Mouse (Mus musculus) heart, embryonic 11.5 days (tissue): ENCODE measurements around the gene Dscam. TPM values are rescaled to one million over a fixed set of nuclear protein-coding genes. Genes with fewer than 3 reads are reported as not detected.

Source experiments
- ATAC-seq: fragments of 200-750 bp; cut with Nextera tagmentation; replicated peaks from 2 replicates; pipeline ENCODE4 v1.8.0; 2017; ENCODE audit warnings: moderate library complexity; ENCODE audit not compliant: insufficient number of reproducible peaks, low FRiP score, low TSS enrichment
- H3K27ac ChIP-seq: fragments of 300-500 bp; sonication (generic); 2 replicates; pipeline ENCODE4 v1.5.1; 2014; ENCODE audit warnings: mild to moderate bottlenecking, low read depth, low read length
- H3K27me3 ChIP-seq: fragments of 300-500 bp; sonication (generic); 2 replicates; pipeline ENCODE4 v1.6.1; 2014; ENCODE audit warnings: mild to moderate bottlenecking, low read length, mixed read lengths; ENCODE audit not compliant: control insufficient read depth, insufficient read depth
- H3K36me3 ChIP-seq: fragments of 300-500 bp; sonication (generic); 2 replicates; pipeline ENCODE4 v1.6.1; 2014; ENCODE audit warnings: mild to moderate bottlenecking, low read length, moderate library complexity, mixed read lengths; ENCODE audit not compliant: control insufficient read depth, insufficient read depth
- H3K4me1 ChIP-seq: fragments of 300-500 bp; sonication (generic); 2 replicates; pipeline ENCODE4 v1.6.1; 2014; ENCODE audit warnings: low read length; ENCODE audit not compliant: control insufficient read depth, insufficient read depth
- H3K4me2 ChIP-seq: fragments of 300-500 bp; sonication (generic); 2 replicates; pipeline ENCODE4 v1.6.1; 2014; ENCODE audit warnings: mild to moderate bottlenecking, moderate library complexity
- H3K4me3 ChIP-seq: fragments of 300-500 bp; sonication (generic); 2 replicates; pipeline ENCODE4 v1.5.1; 2014; ENCODE audit warnings: low read depth, low read length
- H3K9ac ChIP-seq: fragments of 300-500 bp; sonication (generic); 2 replicates; pipeline ENCODE4 v1.6.1; 2014; ENCODE audit warnings: mild to moderate bottlenecking, low read depth, low read length, moderate library complexity
- H3K9me3 ChIP-seq: fragments of 300-500 bp; sonication (generic); replicated peaks from 2 replicates; pipeline ENCODE4 v1.6.1; 2016; ENCODE audit warnings: low read length; ENCODE audit not compliant: control insufficient read depth
- WGBS: fragments of 180-500 bp; shearing (Covaris S2); extraction: QIAGEN DNeasy Blood & Tissue Kit; methylation state at CpG from one replicate; pipeline ENCODE4 v1.1.7; 2014; ENCODE audit not compliant: insufficient replicate concordance; 5-methylcytosine and 5-hydroxymethylcytosine counted together
- polyA plus RNA-seq: library from polyadenylated mRNA; unstranded; fragments of >200 nt; fragmentation: Nextera tagmentation; extraction: Ambion mirVana; gene quantifications from 2 replicates; pipeline ENCODE4 v1.2.1, GENCODE M21; 2014

Dscam gene
- polyA plus RNA-seq, 1 experiment from 2014 or later: 0.10 TPM

DNA sequence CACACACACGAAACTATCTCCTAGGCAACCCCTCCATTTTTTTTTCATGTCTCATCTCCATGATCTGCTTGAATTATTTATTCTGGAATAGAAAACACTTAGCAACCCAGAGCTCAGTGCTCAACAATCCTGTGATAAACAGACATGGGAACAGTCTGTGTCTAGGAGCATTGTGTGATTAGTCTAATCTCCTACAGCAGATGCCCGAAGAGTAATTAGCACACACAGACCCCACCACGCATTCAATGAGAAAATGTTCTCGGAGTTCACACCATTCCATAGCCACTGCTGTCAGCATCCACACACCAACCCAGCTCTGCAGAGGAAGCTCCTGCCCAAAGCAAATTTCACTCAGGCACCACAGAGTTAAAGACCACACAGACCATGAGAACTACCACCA is 146.1 kb downstream of the Dscam start:
- no peak overlapping the region for H3K9ac ChIP-seq
- H3K4me3 ChIP-seq: no peak overlapping the region
- no peaks in the 10 kb centered on the region for H3K4me1 ChIP-seq
- no peak overlapping the region for H3K4me2 ChIP-seq
- no peaks in the 10 kb centered on the region for H3K27me3 ChIP-seq
- no peaks in the 10 kb centered on the region for H3K9me3 ChIP-seq
- no peaks in the 10 kb centered on the region for H3K36me3 ChIP-seq
- WGBS: 30% methylated on average over 4 of the region's 4 CpGs
- ATAC-seq: no peak
- no peak overlapping the region for H3K27ac ChIP-seq

GRCm38 (mm10) chr16:97021496-97021895 is 149.1 kb downstream of the Dscam start:
- H3K9me3 ChIP-seq: no peaks in the 10 kb centered on the region
- no peak overlapping the region for H3K4me2 ChIP-seq
- no peak overlapping the region for H3K27ac ChIP-seq
- no peaks in the 10 kb centered on the region for H3K27me3 ChIP-seq
- no peak overlapping the region for H3K4me3 ChIP-seq
- 77% methylated on average over 6 of the region's 6 CpGs for WGBS
- ATAC-seq: no peak
- H3K4me1 ChIP-seq: no peaks in the 10 kb centered on the region
- H3K36me3 ChIP-seq: no peaks in the 10 kb centered on the region
- H3K9ac ChIP-seq: no peak overlapping the region

DNA sequence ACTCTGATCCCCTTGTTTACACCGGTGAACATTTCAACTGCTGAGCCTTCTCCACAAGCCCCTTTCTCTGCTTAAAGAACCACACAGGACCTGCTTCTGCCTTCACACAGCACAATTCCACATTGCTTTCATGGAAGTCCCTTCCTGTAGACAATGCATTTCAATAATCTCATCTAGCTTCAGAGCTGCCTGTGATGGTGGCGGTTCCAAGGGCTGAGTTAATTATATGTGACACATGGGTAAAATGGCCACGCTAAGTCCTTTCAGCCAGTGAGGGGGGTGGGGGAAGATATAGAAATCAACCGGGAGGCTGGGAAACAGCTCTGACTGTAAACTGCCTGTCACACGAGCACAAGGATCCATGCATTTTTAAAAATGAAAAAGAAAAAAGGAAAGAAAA is 152.2 kb downstream of the Dscam start:
- Histone ChIP-seq H3K9ac (no peak overlapping the region), H3K4me1 (no peaks in the 10 kb centered on the region), H3K9me3 (no peaks in the 10 kb centered on the region), H3K27me3 (no peaks in the 10 kb centered on the region), H3K4me3 (no peak overlapping the region), H3K36me3 (no peaks in the 10 kb centered on the region), H3K4me2 (no peak overlapping the region), H3K27ac (no peak overlapping the region)
- WGBS: 76% methylated on average over 5 of the region's 5 CpGs
- ATAC-seq: no peak

DNA sequence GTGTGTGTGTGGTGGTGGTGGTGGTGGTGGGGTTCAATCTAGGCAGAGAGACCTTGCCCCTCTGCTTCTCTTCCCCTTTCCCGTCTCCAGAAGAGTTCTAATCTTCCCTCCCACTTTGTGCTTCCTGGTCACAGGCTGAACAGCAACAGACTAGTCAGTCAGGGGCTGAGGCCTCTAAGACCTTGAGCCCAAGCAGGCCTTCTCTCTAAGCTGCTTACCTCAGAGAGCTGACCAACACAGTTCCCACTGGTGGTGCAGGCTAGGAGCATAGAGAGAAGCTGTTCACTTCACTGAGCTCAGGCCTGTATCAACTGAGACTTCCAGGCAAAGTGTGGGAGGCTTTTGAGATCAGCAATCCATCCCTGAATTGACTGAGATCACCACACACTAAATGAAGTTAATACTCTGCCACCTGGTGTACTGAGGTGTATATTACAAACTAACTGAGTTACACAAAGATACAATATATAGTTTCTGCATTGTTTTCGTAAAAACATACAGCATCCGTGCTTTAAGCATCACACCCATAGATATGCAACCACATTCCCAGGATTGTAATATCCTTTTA is 153.3 kb downstream of the Dscam start:
- 58% methylated on average over 3 of the region's 3 CpGs for WGBS
- Histone ChIP-seq H3K9me3 (no peaks in the 10 kb centered on the region), H3K9ac (no peak overlapping the region), H3K27me3 (no peaks in the 10 kb centered on the region), H3K36me3 (no peaks in the 10 kb centered on the region), H3K4me2 (no peak overlapping the region), H3K4me3 (no peak overlapping the region), H3K4me1 (no peaks in the 10 kb centered on the region), H3K27ac (no peak overlapping the region)
- no peak for ATAC-seq

- H3K27me3 ChIP-seq: no peaks in the 10 kb centered on the region
Measured at GRCm38 (mm10) chr16:97016244-97016850, 154.2 kb downstream of the Dscam start.

DNA sequence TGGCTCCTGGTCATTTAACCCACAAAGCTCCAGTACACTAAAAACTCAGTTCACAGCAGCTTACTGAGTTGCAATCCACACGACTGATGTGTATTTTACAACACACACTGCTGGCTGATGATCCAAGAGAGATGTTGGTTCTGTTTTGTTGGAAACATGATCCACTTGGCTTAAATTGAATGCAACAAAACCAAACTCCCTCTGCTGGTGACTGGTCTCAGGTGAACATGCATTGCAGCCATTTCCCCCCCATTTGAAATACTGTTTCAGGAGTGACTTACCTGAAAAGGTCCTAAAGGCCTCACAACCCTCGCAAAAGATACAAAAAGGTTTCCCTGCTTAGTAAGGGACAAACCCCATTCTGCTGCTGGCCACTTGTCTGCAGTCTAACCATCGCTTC is 156.2 kb downstream of the Dscam start:
- ATAC-seq: no peak
- Histone ChIP-seq H3K36me3 (no peaks in the 10 kb centered on the region), H3K27me3 (no peaks in the 10 kb centered on the region), H3K9ac (no peak overlapping the region), H3K4me2 (no peak overlapping the region), H3K27ac (no peak overlapping the region), H3K4me1 (no peaks in the 10 kb centered on the region), H3K9me3 (no peaks in the 10 kb centered on the region), H3K4me3 (no peak overlapping the region)
- 74% methylated on average over 3 of the region's 3 CpGs for WGBS

More at GRCm38 (mm10) chr16:97016244-97016850, 154.2 kb downstream of the Dscam start:
- Histone ChIP-seq H3K36me3 (no peaks in the 10 kb centered on the region), H3K4me2 (no peak overlapping the region), H3K4me3 (no peak overlapping the region), H3K9ac (no peak overlapping the region), H3K27ac (no peak overlapping the region), H3K4me1 (no peaks in the 10 kb centered on the region), H3K9me3 (no peaks in the 10 kb centered on the region)
- 78% methylated on average over 2 of the region's 2 CpGs for WGBS
- ATAC-seq: no peak

- peaks cover 13% of the 10 kb centered on the region for H3K4me1 ChIP-seq
- H3K27ac ChIP-seq: no peak overlapping the region
- no peaks in the 10 kb centered on the region for H3K36me3 ChIP-seq
- no peak overlapping the region for H3K4me2 ChIP-seq
- WGBS: 65% methylated on average over 4 of the region's 4 CpGs
- no peaks in the 10 kb centered on the region for H3K9me3 ChIP-seq
- no peaks in the 10 kb centered on the region for H3K27me3 ChIP-seq
- H3K4me3 ChIP-seq: no peak overlapping the region
- ATAC-seq: no peak
- H3K9ac ChIP-seq: no peak overlapping the region
Measured at GRCm38 (mm10) chr16:97009116-97010055, 161.2 kb downstream of the Dscam start.

GRCm38 (mm10) chr16:97007892-97008527 is 162.5 kb downstream of the Dscam start:
- WGBS: 81% methylated on average over 11 of the region's 11 CpGs
- H3K27ac ChIP-seq: no peak overlapping the region
- peaks cover 13% of the 10 kb centered on the region for H3K4me1 ChIP-seq
- no peak overlapping the region for H3K4me3 ChIP-seq
- H3K4me2 ChIP-seq: no peak overlapping the region
- no peaks in the 10 kb centered on the region for H3K9me3 ChIP-seq
- H3K36me3 ChIP-seq: no peaks in the 10 kb centered on the region
- ATAC-seq: no peak
- H3K27me3 ChIP-seq: no peaks in the 10 kb centered on the region
- no peak overlapping the region for H3K9ac ChIP-seq
